Mouse (Mus musculus) kidney, embryonic 14.5 days (tissue): ENCODE results near the gene Naxd. TPM values are rescaled to one million over a fixed set of nuclear protein-coding genes. Genes with fewer than 3 reads are reported as not detected.

ENCODE experiments used
- ATAC-seq: fragments of 200-750 bp; cut with Nextera tagmentation; 2 replicates; pipeline ENCODE4 v1.8.0; 2017; ENCODE audit warnings: moderate number of reproducible peaks, mild to moderate bottlenecking, moderate TSS enrichment, moderate library complexity; ENCODE audit not compliant: low FRiP score, low TSS enrichment
- H3K27ac ChIP-seq: fragments of 300-500 bp; sonication (generic); 2 replicates; pipeline ENCODE4 v1.5.1; 2014; ENCODE audit warnings: low read depth, mild to moderate bottlenecking, low read length, moderate library complexity, mixed read lengths
- H3K27me3 ChIP-seq: fragments of 300-500 bp; sonication (generic); 2 replicates; pipeline ENCODE4 v1.6.1; 2014; ENCODE audit warnings: mild to moderate bottlenecking, low read length; ENCODE audit not compliant: control insufficient read depth, insufficient read depth
- H3K36me3 ChIP-seq: fragments of 300-500 bp; sonication (generic); 2 replicates; pipeline ENCODE4 v1.6.1; 2014; ENCODE audit warnings: low read length, mixed read lengths; ENCODE audit not compliant: control insufficient read depth, insufficient read depth
- H3K4me1 ChIP-seq: fragments of 300-500 bp; sonication (generic); 2 replicates; pipeline ENCODE4 v1.6.1; 2014; ENCODE audit warnings: low read length, mixed read lengths; ENCODE audit not compliant: control insufficient read depth, insufficient read depth
- H3K4me2 ChIP-seq: fragments of 300-500 bp; sonication (generic); replicated peaks from 2 replicates; pipeline ENCODE4 v1.6.1; 2014; ENCODE audit warnings: low read depth, mild to moderate bottlenecking, low read length
- H3K4me3 ChIP-seq: fragments of 300-500 bp; sonication (generic); 2 replicates; pipeline ENCODE4 v1.5.1; 2014; ENCODE audit warnings: mild to moderate bottlenecking, low read length
- H3K9ac ChIP-seq: fragments of 300-500 bp; sonication (generic); 2 replicates; pipeline ENCODE4 v1.6.1; 2014; ENCODE audit warnings: low read depth, mild to moderate bottlenecking, low read length, moderate library complexity
- H3K9me3 ChIP-seq: fragments of 300-500 bp; sonication (generic); 2 replicates; pipeline ENCODE4 v1.6.1; 2016; ENCODE audit warnings: low read length; ENCODE audit not compliant: control insufficient read depth
- WGBS: fragments of 180-500 bp; shearing (Covaris S2); extraction: QIAGEN DNeasy Blood & Tissue Kit; methylation state at CpG from one replicate; pipeline ENCODE4 v1.1.7; 2014; 5-methylcytosine and 5-hydroxymethylcytosine counted together
- polyA plus RNA-seq: library from polyadenylated mRNA; unstranded; fragments of >200 nt; fragmentation: Nextera tagmentation; extraction: Ambion mirVana; gene quantifications from 2 replicates; pipeline ENCODE4 v1.2.1, GENCODE M21; 2014

Gene Naxd
- polyA plus RNA-seq, 1 experiment from 2014 or later: 116 TPM

- peaks cover 15% of the 10 kb centered on the region for H3K4me1 ChIP-seq
- no peaks in the 10 kb centered on the region for H3K27me3 ChIP-seq
- peaks cover 37% of the 10 kb centered on the region for H3K36me3 ChIP-seq
- H3K9ac ChIP-seq: no peak overlapping the region
- ATAC-seq: no peak
- no peak overlapping the region for H3K27ac ChIP-seq
- H3K4me3 ChIP-seq: no peak overlapping the region
- WGBS: 64% methylated on average over 9 of the region's 9 CpGs
- no peaks in the 10 kb centered on the region; the same call in 1 of the 2 replicates for H3K9me3 ChIP-seq
- H3K4me2 ChIP-seq: no peak overlapping the region
Measured at GRCm38 (mm10) chr8:11560220-11560619, 62.9 kb downstream of the Naxd start.

GRCm38 (mm10) chr8:11564236-11564635 lies 66.9 kb downstream of the Naxd start:
- no peak overlapping the region for H3K27ac ChIP-seq
- no peak overlapping the region for H3K9ac ChIP-seq
- H3K9me3 ChIP-seq: no peaks in the 10 kb centered on the region; the same call in 1 of the 2 replicates
- H3K36me3 ChIP-seq: peaks cover 45% of the 10 kb centered on the region
- peaks cover 9% of the 10 kb centered on the region for H3K4me1 ChIP-seq
- H3K27me3 ChIP-seq: no peaks in the 10 kb centered on the region
- no peak for ATAC-seq
- H3K4me3 ChIP-seq: no peak overlapping the region
- no peak overlapping the region for H3K4me2 ChIP-seq
- 93% methylated on average over 5 of the region's 5 CpGs for WGBS

Other genes starting within 250 kb of the Naxd start
- gene Col4a2, start 184.7 kb upstream of the Naxd start, polyA plus RNA-seq: 45.1 and 82.2 TPM in 2 replicates
- 169 and 322 TPM in 2 replicates for gene Col4a1, start 184.7 kb upstream of the Naxd start, polyA plus RNA-seq
- 19.5 TPM in 2 replicates for gene Rab20, start 18.8 kb upstream of the Naxd start, polyA plus RNA-seq
- gene Cars2, start 53.3 kb downstream of the Naxd start, polyA plus RNA-seq: 22.8 and 23.8 TPM in 2 replicates
- gene Ing1, start 58.1 kb downstream of the Naxd start, polyA plus RNA-seq: 35.7 and 40.7 TPM in 2 replicates
- gene Ankrd10, start 138.3 kb downstream of the Naxd start, polyA plus RNA-seq: 87.6 and 112 TPM in 2 replicates
- not detected in 2 replicates for gene 1700016D06Rik, start 203.6 kb downstream of the Naxd start, polyA plus RNA-seq
- gene Arhgef7, start 230.2 kb downstream of the Naxd start, polyA plus RNA-seq: 25.1 and 37.3 TPM in 2 replicates